Mouse (Mus musculus) spleen, postnatal 4 days (tissue): ENCODE measurements around the gene Nktr.

Experiments used
- DNase-seq, 2 experiments: peaks; one replicate each; pipeline ENCODE4 v3.0.0; 2022; ENCODE audit warnings: low spot score in 2 of 2

The Nktr gene

GRCm38 (mm10) chr9:121707801-121708200, 11.2 kb upstream of the Nktr start:
- DNase-seq: peak in 1 of 2 experiments; percentile 59

GRCm38 (mm10) chr9:121708506-121709486, 10.2 kb upstream of the Nktr start:
- DNase-seq: peak in 1 of 2 experiments; percentile 59

DNA sequence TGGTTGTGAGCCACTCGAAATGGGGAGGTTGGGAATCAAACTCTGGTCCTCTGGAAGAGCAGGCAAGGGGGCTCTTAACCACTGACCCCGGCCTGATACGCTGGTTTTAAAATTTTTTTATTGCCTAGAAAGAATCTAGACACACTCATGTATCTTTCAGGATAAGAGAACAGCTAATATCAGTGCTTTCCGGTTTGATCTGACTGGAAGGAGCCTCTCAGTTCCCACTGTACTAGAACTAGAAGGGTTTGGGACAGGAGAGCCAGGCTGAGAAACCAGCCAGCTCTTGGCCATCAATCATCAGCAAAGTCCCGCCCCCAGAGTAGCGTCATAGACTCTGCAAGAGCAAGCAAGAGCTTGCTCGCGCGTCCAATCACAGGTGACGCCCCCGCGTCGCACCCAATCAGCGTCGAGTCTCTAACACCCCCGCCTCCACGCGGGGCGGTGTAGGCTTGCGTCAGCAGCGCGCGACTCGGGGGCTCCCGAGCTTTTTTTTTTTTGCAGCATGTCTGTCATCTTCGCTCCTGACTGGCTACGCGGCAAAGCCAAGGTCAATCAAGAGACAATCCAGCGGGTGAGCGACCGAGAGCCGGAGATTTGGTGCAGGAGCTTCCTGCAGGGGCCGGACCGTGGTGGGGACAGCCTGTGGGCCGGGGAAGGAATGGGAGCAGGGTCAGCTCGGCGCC, 8.9 kb upstream of the Nktr start, which contains the start of gene Ss18l2:
Gene Ss18l2, plus strand, starts transcription at position 432 of the 686 bp plus-strand sequence.
- DNase-seq: peak; percentile 97 to 98

- DNase-seq: peak in 1 of 2 experiments; percentile 51
These were observed 8.4 kb upstream of the Nktr start for GRCm38 (mm10) chr9:121710584-121710975.

- no peak for DNase-seq
These were observed 1.9 kb upstream of the Nktr start for GRCm38 (mm10) chr9:121717048-121717447.

DNA sequence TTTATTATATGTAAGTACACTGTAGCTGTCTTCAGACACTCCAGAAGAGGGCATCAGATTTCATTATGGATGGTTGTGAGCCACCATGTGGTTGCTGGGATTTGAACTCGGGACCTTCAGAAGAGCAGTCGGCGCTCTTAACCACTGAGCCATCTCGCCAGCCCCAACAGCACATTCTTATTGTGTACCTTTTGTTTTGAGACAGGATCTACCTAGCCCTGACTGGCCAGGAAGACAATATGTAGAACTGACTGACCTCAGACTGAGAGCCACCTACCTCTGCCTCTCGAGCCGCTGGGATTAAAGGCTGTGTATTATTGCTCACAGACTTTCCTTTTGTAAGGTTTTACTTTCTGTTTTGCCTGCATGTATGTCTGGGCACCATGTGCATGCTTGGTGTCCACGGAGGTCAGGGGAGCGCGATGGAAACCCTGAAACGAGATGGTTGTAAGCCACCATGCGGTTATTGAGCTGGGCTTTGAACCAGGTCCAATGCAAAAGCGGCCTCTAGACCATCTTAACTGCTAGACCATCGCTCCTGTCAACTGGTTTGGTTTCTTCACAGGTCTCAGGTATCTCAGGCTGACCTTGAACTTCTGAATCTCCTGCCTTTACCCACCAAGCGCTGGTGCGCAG, 781 bp upstream of the Nktr start:
- peak in 1 of 2 experiments; percentile 67 for DNase-seq

- peak in 1 of 2 experiments; percentile 87 for DNase-seq
These were observed 670 bp downstream of the Nktr start for GRCm38 (mm10) chr9:121719347-121720331.

- DNase-seq: no peak
These were observed 21.5 kb downstream of the Nktr start for GRCm38 (mm10) chr9:121740490-121740889.

DNA sequence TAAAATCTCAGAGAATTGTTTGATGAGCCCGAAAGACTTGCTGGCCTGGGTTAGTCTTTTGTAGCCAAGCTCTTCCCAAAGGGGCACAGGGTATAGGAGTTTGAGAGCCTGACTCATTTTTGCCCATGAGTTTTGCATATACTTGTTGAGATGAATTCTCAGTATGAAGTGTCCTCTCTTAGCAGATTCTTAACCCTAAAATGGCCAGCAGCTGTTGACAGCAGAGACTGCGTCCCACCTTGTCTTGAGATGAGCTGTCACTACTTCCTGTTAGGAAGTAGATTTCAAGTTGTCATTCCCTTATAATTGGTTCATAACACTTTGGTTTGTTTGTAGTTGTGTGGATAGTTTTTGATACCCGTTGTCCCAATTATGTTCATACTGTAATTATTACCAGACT, 22.2 kb downstream of the Nktr start:
- no peak for DNase-seq

GRCm38 (mm10) chr9:121744051-121744450, 25.1 kb downstream of the Nktr start:
- no peak for DNase-seq

DNA sequence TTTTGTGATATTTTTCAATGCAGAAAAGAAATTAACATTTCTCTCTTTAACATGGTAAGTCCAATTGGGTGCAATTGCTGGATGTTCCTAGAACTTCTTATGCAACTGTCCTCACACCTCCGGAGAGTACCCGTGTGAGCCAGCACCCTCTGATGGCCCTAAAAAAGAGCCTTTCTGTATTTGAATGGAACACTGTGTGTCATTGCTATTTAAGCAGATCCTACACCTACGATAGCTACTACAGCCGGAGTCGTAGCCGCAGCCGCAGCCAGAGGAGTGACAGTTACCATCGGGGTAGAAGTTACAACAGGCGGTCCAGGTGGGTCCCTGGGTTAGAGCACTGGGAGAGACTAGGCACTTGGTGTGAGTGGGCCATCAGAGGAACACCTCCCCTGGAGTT, 33.8 kb downstream of the Nktr start:
- DNase-seq: no peak

GRCm38 (mm10) chr9:121754624-121755023, 35.7 kb downstream of the Nktr start:
- no peak for DNase-seq

DNA sequence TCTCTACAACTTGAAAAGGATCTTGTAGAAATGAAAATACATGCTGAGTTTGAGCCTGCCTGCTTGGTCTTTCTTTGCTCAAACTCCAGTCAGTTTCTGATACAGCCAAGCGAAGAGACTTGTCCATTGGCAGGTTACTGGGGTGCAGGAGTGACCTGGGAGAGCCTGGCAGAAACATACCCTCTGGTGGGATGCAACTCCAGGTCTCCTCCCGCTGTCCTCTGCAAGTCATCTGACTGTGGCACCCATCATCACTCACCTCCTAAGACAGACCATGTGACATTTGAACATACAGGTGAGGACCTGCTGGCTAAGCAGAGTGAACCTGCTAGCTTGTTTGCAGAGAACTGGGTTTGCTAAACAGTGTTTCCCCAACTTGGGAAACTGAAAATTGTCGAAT, 37.8 kb downstream of the Nktr start:
- DNase-seq: no peak

- DNase-seq: peak in 1 of 2 experiments; percentile 58
These were observed 38.5 kb downstream of the Nktr start for GRCm38 (mm10) chr9:121757432-121757831.

DNA sequence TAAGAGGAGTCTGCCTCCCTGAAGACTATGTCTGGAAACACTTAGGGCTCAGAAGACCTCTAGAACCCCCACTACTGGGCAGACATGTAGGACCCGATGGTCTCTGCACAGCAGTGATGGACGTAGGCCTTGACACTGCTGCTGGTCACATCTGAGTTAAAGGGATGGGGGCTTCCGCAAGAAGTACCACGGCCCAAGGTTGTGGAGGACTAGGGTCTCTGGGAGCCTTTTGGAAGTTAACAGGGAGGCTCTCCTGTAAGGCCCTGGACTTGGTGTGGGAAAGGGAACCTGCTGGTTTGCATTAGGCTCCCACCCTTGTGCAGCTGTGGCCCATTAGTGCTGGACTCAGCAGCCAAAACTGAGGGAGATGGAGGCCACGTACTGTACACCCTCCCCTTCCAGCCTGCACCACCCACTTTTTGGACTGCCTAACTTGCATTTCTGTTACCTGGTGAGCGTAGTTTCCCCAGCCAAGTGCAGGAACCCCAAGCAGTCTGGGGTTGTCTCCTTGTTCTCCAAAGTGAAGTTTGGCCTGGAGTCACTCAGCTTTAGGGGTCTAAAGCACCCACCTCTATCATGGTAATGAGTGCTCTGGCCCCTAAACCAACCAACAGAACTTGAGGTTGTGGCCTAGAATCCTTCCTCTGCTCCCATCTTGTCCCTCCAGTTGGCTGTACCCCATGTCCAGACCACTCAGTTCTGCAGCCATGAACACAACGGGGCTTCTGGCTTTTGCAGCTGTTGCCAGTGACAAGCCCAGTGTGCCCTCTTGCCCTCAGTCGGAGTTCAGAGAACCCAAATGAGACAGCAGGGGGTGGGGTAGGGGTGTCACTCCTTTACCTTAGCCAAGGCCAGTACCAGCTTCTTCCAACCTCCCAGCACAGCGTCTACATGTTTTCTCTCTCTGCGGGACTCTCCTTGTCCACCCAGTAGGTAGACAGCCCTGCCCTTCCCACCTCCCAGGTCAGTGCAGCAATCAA, 39.2 kb downstream of the Nktr start:
- DNase-seq: peak in 1 of 2 experiments; percentile 60

GRCm38 (mm10) chr9:121759091-121760081, 40.4 kb downstream of the Nktr start, which contains the start of gene Zfp651:
Gene Zfp651, plus strand, starts transcription at chr9:121759330.
- DNase-seq: peak in 1 of 2 experiments; percentile 68

GRCm38 (mm10) chr9:121760271-121761090, 41.5 kb downstream of the Nktr start:
- DNase-seq: peak; percentile 17 to 69
